Mouse (Mus musculus): ENCODE measurements around the gene Olfr1202.

- TF ChIP-seq CTCF (IDR thresholded peaks at IDR 0.05; ENCODE audit: low read depth), result no peak
- TF ChIP-seq EP300 (IDR thresholded peaks at IDR 0.05; ENCODE audit: low read depth), result no peak
These were observed 43.9 kb upstream of the Olfr1202 start, which contains the start of gene Olfr1200 for GRCm38 (mm10) chr2:88770388-88770787.

Data from liver, postnatal 0 days (tissue).